ENCODE assay signal across 23 mouse cellular contexts in genomic region chr4:95672039-95672438, GRCm38 (mm10).
"Had no signal": no experiment of that assay in that cellular context is flagged by ENCODE, and none has a peak within 500 bp of the region (broad histone marks: within the 10 kb centered on the region; RNA-seq: fewer than 3 reads in every experiment).

No protein-coding gene starts in this region.

- H3K4me3 ChIP-seq: heart, embryonic 10.5 days; heart, embryonic 12.5 days; hindbrain, embryonic 13.5 days; hindbrain, embryonic 15.5 days; kidney, embryonic 15.5 days; limb, embryonic 13.5 days; limb, embryonic 15.5 days; liver, embryonic 12.5 days had no signal

- H3K27ac ChIP-seq: heart, embryonic 10.5 days; hindbrain, embryonic 13.5 days; hindbrain, embryonic 15.5 days; hindbrain, postnatal 0 days; kidney, embryonic 15.5 days; kidney, postnatal 0 days; limb, embryonic 13.5 days; limb, embryonic 15.5 days; liver, embryonic 12.5 days; liver, embryonic 14.5 days had no signal

- ATAC-seq: hindbrain, postnatal 0 days; liver, embryonic 12.5 days had no signal

- H3K9ac ChIP-seq: heart, embryonic 12.5 days; hindbrain, embryonic 13.5 days; hindbrain, embryonic 15.5 days; kidney, embryonic 15.5 days; limb, embryonic 13.5 days; limb, embryonic 15.5 days; liver, embryonic 12.5 days; liver, embryonic 14.5 days had no signal

- H3K27me3 ChIP-seq: heart, embryonic 12.5 days; hindbrain, embryonic 13.5 days; hindbrain, embryonic 15.5 days; kidney, embryonic 15.5 days; limb, embryonic 13.5 days; limb, embryonic 15.5 days; liver, embryonic 12.5 days had no signal

- DNase-seq: gastrocnemius, postnatal 14 days; gastrocnemius, postnatal 36 days; heart, adult 18-20 months; heart, postnatal 10 days; kidney, adult 11 months; kidney, adult 2 months; kidney, adult 9 months; kidney, postnatal 14 days; kidney, postnatal 36 days; layer of hippocampus, adult 9-11 months; layer of hippocampus, postnatal 36 days; left cerebral cortex, postnatal 4 days had no signal

- H3K36me3 ChIP-seq: heart, embryonic 10.5 days; heart, embryonic 12.5 days; hindbrain, embryonic 13.5 days; hindbrain, embryonic 15.5 days; kidney, embryonic 15.5 days; limb, embryonic 13.5 days; limb, embryonic 15.5 days; liver, embryonic 12.5 days had no signal

- H3K4me2 ChIP-seq: heart, embryonic 12.5 days; hindbrain, embryonic 13.5 days; hindbrain, embryonic 15.5 days; kidney, embryonic 15.5 days; limb, embryonic 13.5 days; limb, embryonic 15.5 days; liver, embryonic 12.5 days had no signal

- H3K4me1 ChIP-seq: heart, embryonic 10.5 days; heart, embryonic 12.5 days; hindbrain, embryonic 13.5 days; hindbrain, embryonic 15.5 days; limb, embryonic 13.5 days; limb, embryonic 15.5 days; liver, embryonic 12.5 days had no signal

- H3K9me3 ChIP-seq: heart, embryonic 10.5 days; heart, embryonic 12.5 days; hindbrain, embryonic 13.5 days; hindbrain, embryonic 15.5 days; kidney, embryonic 15.5 days; limb, embryonic 13.5 days; limb, embryonic 15.5 days; liver, embryonic 12.5 days had no signal
